Mouse (Mus musculus) embryonic fibroblast, embryonic 13.5 days (primary cell): ENCODE measurements at regions not wholly inside any gene's neighbourhood (a gene's known extent, or its start where the extent isn't known, plus 50 kb on each side); places are given as distances from the start of the nearest gene placed in this dataset.

ENCODE experiments used
- H3K27ac ChIP-seq: 2 replicates; pipeline ENCODE4 v1.5.1; 2012; ENCODE audit warnings: low read length, control low read depth, inconsistent platforms; ENCODE audit not compliant: insufficient read depth
- H3K4me1 ChIP-seq: 2 replicates; pipeline ENCODE4 v1.6.1; 2011; ENCODE audit warnings: low read length; ENCODE audit not compliant: control insufficient read depth, insufficient read depth
- H3K4me3 ChIP-seq: 2 replicates; pipeline ENCODE4 v1.5.1; 2011; ENCODE audit warnings: mild to moderate bottlenecking, control low read depth, low read length; ENCODE audit not compliant: insufficient read depth
- CTCF ChIP-seq: IDR thresholded peaks from 2 replicates; pipeline ENCODE4 v1.5.1; 2011; ENCODE audit warnings: mild to moderate bottlenecking, control low read depth, low read length, moderate library complexity, borderline replicate concordance; ENCODE audit not compliant: insufficient read depth
- POLR2A ChIP-seq: IDR thresholded peaks from 2 replicates; pipeline ENCODE4 v1.6.1; 2011; ENCODE audit warnings: low read depth, mild to moderate bottlenecking, control low read depth, low read length, moderate library complexity

GRCm38 (mm10) chr2:114879084-114879483 lies 224.3 kb upstream of the Dph6 start:
- no peaks in the 10 kb centered on the region for H3K4me1 ChIP-seq
- H3K27ac ChIP-seq = no peak overlapping the region
- no peak overlapping the region for H3K4me3 ChIP-seq
- TF ChIP-seq CTCF (no peak), POLR2A (no peak)

GRCm38 (mm10) chr2:114879784-114880183 lies 225.0 kb upstream of the Dph6 start:
- H3K4me1 ChIP-seq = no peaks in the 10 kb centered on the region
- TF ChIP-seq CTCF (no peak), POLR2A (no peak)
- no peak overlapping the region for H3K4me3 ChIP-seq
- H3K27ac ChIP-seq = no peak overlapping the region

- Histone ChIP-seq H3K4me1 (no peaks in the 10 kb centered on the region), H3K4me3 (no peak overlapping the region), H3K27ac (peak overlapping the region; percentile 69)
- TF ChIP-seq POLR2A (no peak), CTCF (no peak)
Observed at GRCm38 (mm10) chr2:114885734-114886260, 231.0 kb upstream of the Dph6 start.

GRCm38 (mm10) chr2:114898812-114899211 lies 244.0 kb upstream of the Dph6 start:
- H3K4me3 ChIP-seq = no peak overlapping the region
- no peak overlapping the region for H3K27ac ChIP-seq
- no peak for TF ChIP-seq CTCF
- no peak for TF ChIP-seq POLR2A
- no peaks in the 10 kb centered on the region for H3K4me1 ChIP-seq

GRCm38 (mm10) chr2:114911845-114912500 lies 257.2 kb upstream of the Dph6 start:
- H3K4me3 ChIP-seq = no peak overlapping the region
- H3K27ac ChIP-seq = no peak overlapping the region; the same call in 1 of the 2 replicates
- TF ChIP-seq CTCF (no peak), POLR2A (no peak)
- peaks cover 2% of the 10 kb centered on the region; the same call in 1 of the 2 replicates for H3K4me1 ChIP-seq

DNA sequence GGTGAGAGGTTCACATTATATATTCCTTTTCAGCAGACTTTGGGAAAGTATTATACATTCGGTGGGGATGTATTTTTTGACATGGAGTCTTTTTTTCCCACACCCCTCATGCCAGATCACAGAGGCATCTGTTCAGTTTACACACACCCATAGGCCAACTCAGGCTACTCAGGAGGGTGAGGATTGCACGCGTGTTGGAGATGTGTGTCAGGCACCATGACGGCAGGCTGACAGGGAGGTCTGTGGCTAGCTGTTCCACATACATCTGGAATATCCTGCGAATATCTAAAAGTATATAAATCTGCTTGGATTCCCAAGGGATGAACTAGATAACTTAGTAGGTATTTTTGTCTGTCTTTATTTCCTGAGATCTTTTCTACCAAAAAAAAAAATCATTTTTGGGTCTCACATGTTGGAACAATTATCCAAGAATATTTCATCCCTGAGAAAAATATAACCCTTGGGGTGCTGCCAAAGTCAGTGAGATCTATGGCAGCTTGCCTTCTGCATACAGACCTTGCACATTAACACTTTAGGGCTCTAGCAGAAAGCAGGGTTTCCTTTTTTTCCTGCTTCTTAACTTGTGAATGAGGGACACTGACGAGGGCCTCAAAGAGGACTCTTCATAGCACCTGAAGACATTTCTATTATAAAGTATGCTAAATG lies 260.4 kb upstream of the Dph6 start:
- Histone ChIP-seq H3K27ac (peak overlapping the region; percentile 5; the same call in 1 of the 2 replicates), H3K4me1 (peaks cover 2% of the 10 kb centered on the region; the same call in 1 of the 2 replicates), H3K4me3 (no peak overlapping the region)
- TF ChIP-seq POLR2A (no peak), CTCF (no peak)

- H3K4me1 ChIP-seq = no peaks in the 10 kb centered on the region; the same call in 1 of the 2 replicates
- no peak overlapping the region for H3K4me3 ChIP-seq
- no peak overlapping the region for H3K27ac ChIP-seq
- TF ChIP-seq CTCF = no peak
- TF ChIP-seq POLR2A = no peak
Observed at GRCm38 (mm10) chr2:114918420-114919332, 263.9 kb upstream of the Dph6 start.

DNA sequence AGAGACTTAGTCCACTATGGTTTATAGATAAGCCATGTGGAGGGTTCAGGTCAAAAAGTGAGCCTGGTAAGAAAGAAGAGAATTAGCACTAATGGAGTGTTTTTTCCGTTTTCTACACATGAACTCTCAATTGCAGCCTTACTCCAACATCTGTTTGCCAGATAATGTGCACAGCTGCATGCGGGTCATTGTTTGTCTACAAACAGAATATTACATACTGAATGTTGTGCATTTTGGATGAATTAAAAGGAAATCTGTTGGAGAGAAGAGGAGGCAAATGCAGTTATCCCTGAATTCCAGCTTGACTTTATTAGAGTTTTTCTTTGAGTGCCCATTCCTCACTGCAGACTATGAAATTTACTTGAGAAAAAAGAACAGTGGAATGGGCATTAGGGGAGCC lies 269.1 kb upstream of the Dph6 start:
- no peak overlapping the region for H3K4me3 ChIP-seq
- no peak overlapping the region for H3K27ac ChIP-seq
- H3K4me1 ChIP-seq = no peaks in the 10 kb centered on the region
- TF ChIP-seq CTCF = no peak
- TF ChIP-seq POLR2A = no peak

GRCm38 (mm10) chr2:114935436-114935835 lies 280.7 kb upstream of the Dph6 start:
- Histone ChIP-seq H3K27ac (no peak overlapping the region), H3K4me3 (no peak overlapping the region), H3K4me1 (no peaks in the 10 kb centered on the region)
- TF ChIP-seq POLR2A (no peak), CTCF (no peak)
